Mouse (Mus musculus): ENCODE measurements around the gene Srsf4.

The Srsf4 gene

GRCm38 (mm10) chr4:131872672-131873292 lies 635 bp upstream of the Srsf4 start:
- no peak for DNase-seq (ENCODE audit: low spot score in 2 of 2)

DNA sequence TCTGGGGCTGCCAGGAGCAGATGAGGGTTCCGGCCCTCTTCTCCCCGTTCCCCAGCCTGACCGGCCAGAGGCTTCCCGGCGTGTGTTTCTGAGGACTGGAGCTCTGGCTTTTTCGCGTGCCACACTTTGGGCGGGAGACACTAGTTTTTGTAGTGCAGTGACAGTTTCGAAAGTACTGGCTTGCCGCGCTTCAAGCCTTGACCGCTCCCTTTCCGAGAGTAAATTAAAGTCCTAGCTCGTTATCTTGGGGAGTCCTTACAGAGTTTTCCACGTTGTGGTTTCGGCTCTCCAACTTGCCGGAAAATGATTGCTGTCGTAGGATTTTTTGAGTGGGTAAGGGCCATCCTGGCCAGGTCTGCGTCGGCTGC lies 736 bp downstream of the Srsf4 start:
- DNase-seq (ENCODE audit: low spot score in 2 of 2): no peak

DNA sequence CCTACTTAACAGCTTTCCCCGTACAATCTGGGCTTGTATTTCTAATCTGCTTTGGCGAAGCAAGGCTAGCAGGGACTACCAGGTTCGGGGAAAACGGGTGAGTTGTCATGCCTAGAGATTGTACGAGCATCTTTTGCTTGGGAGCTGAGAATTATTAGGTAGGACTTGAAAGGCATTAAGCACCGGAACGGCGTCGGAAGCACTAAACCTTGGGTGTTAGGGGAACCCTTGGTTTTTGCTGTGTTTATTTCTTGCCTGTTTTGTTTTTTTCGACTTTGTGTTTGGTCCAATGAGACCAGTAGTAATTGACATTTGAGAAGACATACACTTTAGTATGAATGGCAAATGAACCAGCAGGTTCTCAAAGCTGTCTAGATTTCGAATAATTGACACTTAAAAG lies 1.1 kb downstream of the Srsf4 start:
- no peak for DNase-seq (ENCODE audit: low spot score in 2 of 2)

- DNase-seq (ENCODE audit: low spot score in 2 of 2): no peak
Observed at GRCm38 (mm10) chr4:131875242-131875641, 1.8 kb downstream of the Srsf4 start.

DNA sequence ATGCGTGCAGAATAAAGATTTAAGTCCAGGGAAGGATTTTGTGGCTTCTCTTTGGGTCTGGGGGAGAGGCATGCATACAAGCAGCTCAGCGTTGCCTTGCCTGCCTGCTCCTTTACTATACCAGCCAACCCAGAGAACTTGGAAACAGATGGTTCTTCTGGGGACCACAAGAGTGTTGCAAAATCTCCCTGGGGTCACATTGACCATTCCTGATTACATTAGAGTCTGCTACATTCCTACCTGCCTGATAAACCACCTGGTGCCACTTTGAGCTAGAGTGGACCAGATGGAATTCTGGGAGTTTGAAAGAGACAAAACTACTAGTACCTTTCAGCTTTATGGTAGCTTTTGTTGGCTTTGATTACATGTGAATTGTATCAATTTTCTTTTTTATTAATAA lies 3.4 kb downstream of the Srsf4 start:
- DNase-seq (ENCODE audit: low spot score in 2 of 2): no peak

DNA sequence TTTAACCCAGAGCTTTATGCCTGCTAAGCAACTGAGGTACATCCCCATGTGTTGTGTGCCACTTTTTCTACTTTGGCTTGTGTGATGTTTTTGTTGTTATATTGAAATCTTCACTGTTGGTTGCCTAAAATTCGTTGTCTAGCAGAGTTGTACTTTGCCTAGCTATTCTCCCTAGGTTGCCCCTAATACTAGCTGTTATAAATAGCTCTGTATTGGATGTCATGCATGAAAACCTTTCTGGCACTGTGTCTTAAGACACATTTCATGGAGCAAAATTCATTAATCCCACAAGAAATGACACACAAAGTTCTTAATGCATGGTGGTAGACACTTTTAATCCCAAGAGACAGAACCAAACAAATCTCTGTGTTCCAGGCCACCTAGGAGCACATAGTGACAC lies 6.3 kb downstream of the Srsf4 start:
- no peak for DNase-seq (ENCODE audit: low spot score in 2 of 2)

GRCm38 (mm10) chr4:131881306-131881705 lies 7.9 kb downstream of the Srsf4 start:
- no peak for DNase-seq (ENCODE audit: low spot score in 2 of 2)

DNA sequence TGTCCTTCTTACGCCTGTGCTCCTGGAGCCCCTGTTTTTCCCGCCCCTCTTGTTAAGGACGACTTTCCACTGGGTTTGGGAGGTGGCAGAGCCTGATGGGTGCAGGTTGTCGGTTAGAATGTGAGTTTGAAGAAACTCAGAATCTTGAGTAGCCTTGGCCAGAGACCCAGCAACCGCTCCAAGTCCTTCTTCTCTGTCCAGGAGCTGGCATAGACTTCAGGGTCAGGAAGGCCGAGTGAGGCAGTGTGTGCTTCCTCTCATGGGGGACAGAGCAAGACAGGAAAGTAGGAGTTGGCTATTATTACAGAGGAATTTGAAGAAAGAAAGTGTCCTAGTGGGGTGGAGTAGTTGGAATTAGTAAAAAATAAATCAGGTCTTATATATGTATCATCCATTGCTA lies 10.2 kb downstream of the Srsf4 start:
- DNase-seq (ENCODE audit: low spot score in 2 of 2): no peak

- DNase-seq (ENCODE audit: low spot score in 2 of 2): no peak
Observed at GRCm38 (mm10) chr4:131885376-131885775, 12.0 kb downstream of the Srsf4 start.

- no peak for DNase-seq (ENCODE audit: low spot score in 2 of 2)
Observed at GRCm38 (mm10) chr4:131888564-131888963, 15.1 kb downstream of the Srsf4 start.

- DNase-seq (ENCODE audit: low spot score in 2 of 2): no peak
Observed at GRCm38 (mm10) chr4:131890692-131891091, 17.3 kb downstream of the Srsf4 start.

DNA sequence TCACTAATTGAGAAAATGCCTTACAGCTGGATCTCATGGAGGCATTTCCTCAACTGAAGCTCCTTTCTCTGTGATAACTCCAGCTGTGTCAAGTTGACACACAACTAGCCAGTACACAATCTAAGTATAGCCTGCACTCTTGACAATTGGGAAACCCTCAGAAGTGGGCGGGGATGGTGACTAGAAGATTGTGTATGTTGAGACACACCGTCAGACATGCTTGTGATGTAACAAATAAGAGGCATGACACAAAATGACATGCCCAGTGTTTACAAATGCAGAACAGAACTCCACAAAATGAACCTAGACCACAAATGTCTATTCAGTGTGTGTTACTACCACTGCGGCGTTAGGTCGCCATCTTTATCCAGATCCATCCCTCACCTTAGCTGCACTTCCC lies 23.7 kb downstream of the Srsf4 start:
- DNase-seq (ENCODE audit: low spot score in 2 of 2): no peak

DNA sequence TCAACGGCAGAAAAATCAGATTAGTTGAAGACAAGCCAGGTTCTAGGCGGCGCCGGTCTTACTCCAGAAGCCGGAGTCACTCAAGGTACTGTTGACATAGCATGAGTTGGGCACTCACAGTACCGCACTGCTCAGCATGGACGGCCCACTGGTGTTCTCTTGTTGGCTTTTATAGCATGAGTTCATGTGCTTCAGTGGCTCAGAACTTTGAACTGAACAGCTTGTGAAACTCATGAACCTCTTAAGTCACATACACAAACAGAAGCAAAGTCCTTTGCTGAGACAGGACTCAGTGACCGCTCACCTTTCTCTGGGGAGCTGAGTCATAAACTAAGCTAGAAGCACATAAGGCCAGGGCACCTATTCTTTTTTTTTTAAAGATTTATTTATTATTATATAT lies 24.4 kb downstream of the Srsf4 start:
- no peak for DNase-seq (ENCODE audit: low spot score in 2 of 2)

DNA sequence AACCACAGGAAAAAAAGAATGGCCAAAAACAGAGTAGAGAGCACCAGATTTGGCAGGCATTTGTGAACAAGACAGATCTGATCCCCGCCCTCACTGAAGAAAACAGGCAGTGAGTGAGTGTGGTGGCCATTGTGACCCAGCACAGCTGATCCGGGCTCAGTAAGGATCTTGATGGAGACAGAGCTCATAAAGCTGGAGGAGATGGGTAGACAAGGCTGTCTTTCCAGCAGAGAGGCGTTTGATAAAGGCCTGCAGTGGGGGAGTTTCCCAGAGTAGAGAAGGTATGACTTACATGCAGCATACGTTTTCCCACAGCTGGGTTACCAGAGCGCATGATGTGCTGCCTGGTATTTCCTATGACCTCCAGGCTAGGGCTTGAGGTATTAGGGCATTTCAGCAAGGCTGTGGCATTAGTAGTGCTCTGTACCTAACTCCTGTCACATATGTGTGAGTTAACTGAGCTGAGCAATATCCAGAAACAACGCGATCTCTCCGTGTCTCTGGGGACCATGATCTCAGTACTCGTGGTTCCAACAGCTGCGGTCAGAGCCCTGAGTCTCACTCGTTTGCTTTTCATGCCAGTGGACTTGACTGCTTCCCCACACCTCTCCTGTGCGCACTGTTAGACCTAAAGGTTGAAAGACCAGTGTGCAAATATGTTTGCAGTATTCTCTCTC lies 25.2 kb downstream of the Srsf4 start:
- no peak for DNase-seq (ENCODE audit: low spot score in 2 of 2)

DNA sequence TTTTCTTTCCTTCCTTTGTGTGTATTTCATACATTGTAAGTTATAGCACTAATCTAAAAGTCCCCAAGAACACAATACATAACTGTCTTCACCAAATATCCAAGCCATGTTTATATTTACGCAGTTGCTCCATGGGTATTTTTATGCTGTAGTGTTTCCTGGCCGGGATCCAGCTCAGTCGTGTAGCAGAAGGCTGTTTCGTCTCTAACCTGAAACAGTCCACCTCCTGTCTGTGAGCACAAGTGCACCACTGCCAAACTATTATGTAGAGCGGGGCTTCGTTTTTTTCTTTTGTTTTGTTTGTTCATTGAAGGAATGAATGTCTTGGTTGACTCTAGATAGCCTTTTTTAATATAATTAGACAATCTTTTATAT lies 25.8 kb downstream of the Srsf4 start:
- DNase-seq (ENCODE audit: low spot score in 2 of 2): no peak

- DNase-seq (ENCODE audit: low spot score in 2 of 2): no peak
Observed at GRCm38 (mm10) chr4:131901090-131901489, 27.7 kb downstream of the Srsf4 start.

DNA sequence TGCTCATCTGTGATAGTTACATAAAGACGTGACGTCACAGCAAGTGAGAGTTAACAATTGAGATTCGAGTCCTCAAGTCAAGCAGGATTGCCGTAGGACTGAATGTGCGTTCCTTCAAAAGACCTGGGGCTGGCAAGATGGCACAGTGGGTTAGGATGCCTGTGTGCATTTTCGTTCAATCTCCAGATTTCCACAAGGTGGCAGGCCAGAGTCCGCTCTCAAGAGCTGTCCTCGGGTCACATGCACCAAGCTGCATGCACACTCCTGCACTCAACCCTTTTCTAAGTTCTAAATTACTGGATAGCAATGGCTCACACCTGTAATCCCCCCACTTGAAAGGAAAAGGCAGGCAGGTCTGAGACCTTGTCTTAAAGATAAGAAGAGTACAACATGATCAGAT lies 31.1 kb downstream of the Srsf4 start:
- peak in 1 of 2 experiments; percentile 43 for DNase-seq (ENCODE audit: low spot score in 2 of 2)

DNA sequence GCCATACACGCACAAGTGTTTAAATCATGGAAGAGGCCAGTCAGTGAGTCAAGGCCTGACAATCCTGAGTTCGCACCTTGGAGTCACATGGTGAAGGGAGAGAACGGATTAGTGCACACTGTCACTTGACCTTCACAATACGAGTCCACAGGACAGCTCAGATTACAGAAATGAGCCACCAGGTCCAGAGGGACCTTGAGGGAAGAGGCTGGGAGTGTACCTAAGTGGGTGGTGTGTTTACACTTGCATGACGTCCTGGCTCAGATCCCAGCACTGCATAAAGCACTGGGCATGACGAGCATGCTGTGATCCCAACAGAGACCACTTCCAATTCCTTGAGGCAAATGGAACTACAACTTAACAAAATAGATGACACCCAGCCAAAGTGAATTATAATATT lies 33.0 kb downstream of the Srsf4 start:
- DNase-seq (ENCODE audit: low spot score in 2 of 2): no peak

DNA sequence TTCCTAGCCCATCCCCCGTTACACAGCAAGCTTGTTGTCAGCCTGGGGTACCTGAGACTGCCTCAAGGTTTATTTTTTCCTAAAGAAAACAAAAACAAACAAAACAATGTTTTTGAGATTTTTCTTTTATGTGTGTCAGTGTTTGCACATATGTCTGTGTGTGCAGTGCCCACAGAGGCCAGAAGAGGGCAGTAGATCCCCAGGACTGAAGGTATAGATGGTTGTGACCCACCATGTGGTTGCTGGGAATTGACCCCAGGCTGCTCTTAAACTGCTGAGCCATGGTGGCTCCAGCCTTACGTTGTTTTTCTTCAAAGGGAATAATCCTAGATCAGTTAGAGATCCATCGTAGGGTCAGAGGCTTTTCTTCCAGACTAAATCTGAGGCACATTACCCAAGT lies 34.5 kb downstream of the Srsf4 start:
- DNase-seq (ENCODE audit: low spot score in 2 of 2): no peak

DNA sequence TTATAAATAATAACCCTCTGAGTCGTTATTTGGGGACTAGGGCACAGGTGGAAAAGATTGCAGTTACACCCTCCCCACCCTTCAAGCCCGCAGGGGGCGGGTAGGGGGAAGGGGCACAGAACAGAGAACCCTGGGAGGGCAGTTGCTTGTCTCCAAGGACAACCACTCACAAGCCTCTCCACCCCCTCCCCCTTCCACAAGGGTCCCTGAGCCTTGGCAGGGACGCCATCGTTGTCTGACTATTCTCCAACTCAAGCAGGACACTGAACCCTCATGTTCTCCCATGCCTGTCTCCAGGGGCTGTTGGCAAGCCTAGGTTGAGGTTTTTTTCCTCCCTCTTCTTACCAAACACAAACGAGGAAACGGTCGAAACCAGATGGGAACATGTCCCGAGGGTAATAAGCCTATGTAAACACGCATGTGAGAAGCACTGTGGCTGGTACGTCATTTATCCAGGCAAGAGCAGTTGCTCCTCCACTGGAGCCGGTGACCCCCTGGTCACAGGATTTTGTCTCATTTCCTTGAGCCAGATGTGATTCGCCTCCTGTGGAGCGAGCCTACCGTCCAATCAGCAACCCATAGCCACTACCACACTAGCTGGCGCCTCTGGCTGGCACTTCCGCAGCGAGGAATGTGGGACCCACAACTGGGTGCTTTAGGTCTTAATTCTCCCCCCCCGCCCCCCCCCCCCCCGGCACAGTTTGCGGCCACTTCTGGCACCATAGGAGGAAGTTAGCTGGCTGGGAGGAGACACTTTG lies 37.0 kb downstream of the Srsf4 start:
- no peak for DNase-seq (ENCODE audit: low spot score in 2 of 2)

- DNase-seq (ENCODE audit: low spot score in 2 of 2): no peak
Observed at GRCm38 (mm10) chr4:131911521-131911920, 38.1 kb downstream of the Srsf4 start.

- DNase-seq (ENCODE audit: low spot score in 2 of 2): no peak
Observed at GRCm38 (mm10) chr4:131913526-131913925, 40.1 kb downstream of the Srsf4 start.

DNA sequence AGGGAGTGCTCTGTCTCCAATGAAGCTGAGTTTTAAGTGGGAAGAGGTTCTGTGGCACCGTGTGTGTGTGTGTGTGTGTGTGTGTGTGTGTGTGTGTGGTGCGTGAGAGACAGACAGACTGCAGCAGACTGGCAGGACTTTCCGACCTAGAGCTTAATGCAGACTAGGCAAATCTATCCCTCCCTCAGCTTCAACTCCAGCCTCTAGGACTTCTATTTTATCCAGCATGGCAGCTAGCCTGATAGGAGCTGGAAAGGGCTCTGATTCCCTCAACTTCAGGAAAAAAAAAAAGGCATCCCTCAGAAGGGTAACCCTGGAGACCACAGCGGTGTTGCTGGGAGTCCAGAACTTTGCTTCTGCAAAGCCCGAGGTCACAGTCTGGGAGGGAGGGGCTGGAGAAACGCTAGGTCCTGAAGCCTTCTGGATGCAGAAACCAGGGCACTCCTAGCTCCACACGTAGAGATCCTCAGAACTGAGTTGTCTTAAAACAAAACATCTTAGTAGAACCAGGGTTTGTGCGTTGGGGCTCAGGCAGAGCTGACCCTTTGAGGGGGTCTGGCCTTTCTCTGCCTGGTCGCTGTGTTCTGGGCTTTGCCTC lies 40.7 kb downstream of the Srsf4 start:
- no peak for DNase-seq (ENCODE audit: low spot score in 2 of 2)
